Mouse (Mus musculus) ovary, postnatal 10 days (tissue): Measurements from ENCODE around the gene Ptprj.
A peak's percentile ranks its signal among the peaks of the same experiment; 100 is the strongest.
"Not testable (repeated sequence)": the region's sequence is repeated elsewhere in the genome, so short reads cannot be mapped to it uniquely, and the experiment has no call there.

Source experiments
- DNase-seq: peaks from one replicate; pipeline ENCODE4 v3.0.0; 2022; ENCODE audit warnings: low spot score

The Ptprj gene

GRCm38 (mm10) chr2:90480747-90481308 is 99.6 kb downstream of the Ptprj start:
- DNase-seq, result no peak

GRCm38 (mm10) chr2:90478531-90478930 is 101.9 kb downstream of the Ptprj start:
- no peak for DNase-seq

GRCm38 (mm10) chr2:90477617-90478016 is 102.8 kb downstream of the Ptprj start:
- no peak for DNase-seq

GRCm38 (mm10) chr2:90476792-90477191 is 103.7 kb downstream of the Ptprj start:
- no peak for DNase-seq

GRCm38 (mm10) chr2:90476319-90476718 is 104.1 kb downstream of the Ptprj start:
- DNase-seq, result no peak

GRCm38 (mm10) chr2:90474593-90475405 is 105.6 kb downstream of the Ptprj start:
- DNase-seq, result peak; percentile 52

GRCm38 (mm10) chr2:90472701-90473100 is 107.7 kb downstream of the Ptprj start:
- DNase-seq, result no peak

- no peak for DNase-seq
These were observed 110.3 kb downstream of the Ptprj start for GRCm38 (mm10) chr2:90470122-90470521.

- no peak for DNase-seq
These were observed 114.0 kb downstream of the Ptprj start for GRCm38 (mm10) chr2:90466480-90466879.

GRCm38 (mm10) chr2:90463735-90464134 is 116.7 kb downstream of the Ptprj start:
- no peak for DNase-seq

- no peak for DNase-seq
These were observed 118.2 kb downstream of the Ptprj start for GRCm38 (mm10) chr2:90462252-90462651.

- no peak for DNase-seq
These were observed 122.5 kb downstream of the Ptprj start for GRCm38 (mm10) chr2:90457946-90458345.

- DNase-seq, result no peak
These were observed 128.1 kb downstream of the Ptprj start for GRCm38 (mm10) chr2:90452380-90452779.

GRCm38 (mm10) chr2:90448967-90449740 is 131.3 kb downstream of the Ptprj start:
- no peak for DNase-seq

GRCm38 (mm10) chr2:90443811-90444210 is 136.6 kb downstream of the Ptprj start:
- no peak for DNase-seq

- not testable (repeated sequence) for DNase-seq
These were observed 138.6 kb downstream of the Ptprj start for GRCm38 (mm10) chr2:90441811-90442210.

GRCm38 (mm10) chr2:90440169-90440568 is 140.3 kb downstream of the Ptprj start:
- not testable (repeated sequence) for DNase-seq

- not testable (repeated sequence) for DNase-seq
These were observed 143.0 kb downstream of the Ptprj start for GRCm38 (mm10) chr2:90437453-90437852.

GRCm38 (mm10) chr2:90429782-90430181 is 150.7 kb downstream of the Ptprj start:
- not testable (repeated sequence) for DNase-seq

- not testable (repeated sequence) for DNase-seq
These were observed 151.3 kb downstream of the Ptprj start for GRCm38 (mm10) chr2:90428988-90429717.

GRCm38 (mm10) chr2:90424937-90425336 is 155.5 kb downstream of the Ptprj start:
- not testable (repeated sequence) for DNase-seq

GRCm38 (mm10) chr2:90422282-90422681 is 158.2 kb downstream of the Ptprj start:
- DNase-seq, result not testable (repeated sequence)
